Mouse (Mus musculus): ENCODE data around the gene Trim63.
"Not testable (repeated sequence)": the region's sequence is repeated elsewhere in the genome, so short reads cannot be mapped to it uniquely, and the experiment has no call there.

Trim63 gene

DNA sequence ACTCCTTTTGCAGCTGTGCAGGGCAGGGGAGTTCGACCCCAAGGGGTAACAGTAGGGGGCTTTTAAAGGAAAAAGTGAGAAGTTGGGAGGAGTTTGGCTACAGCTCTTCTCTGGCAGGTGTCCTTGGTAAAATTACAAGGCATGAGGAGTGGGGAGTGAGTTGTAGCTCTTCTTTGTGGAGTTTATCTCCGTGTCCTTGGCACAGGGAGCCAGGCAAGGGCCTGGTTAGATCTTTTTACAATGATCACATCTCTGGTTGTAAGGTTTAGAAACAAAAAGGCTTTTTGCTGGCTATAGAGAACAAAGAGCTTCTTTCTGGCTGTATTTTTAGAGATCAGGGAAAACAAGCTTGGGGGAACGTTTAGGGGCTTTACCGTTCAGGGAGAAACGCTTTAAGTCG is 26.3 kb downstream of the Trim63 start:
- DNase-seq (ENCODE audit: low spot score in 2 of 2), result not testable (repeated sequence)

DNA sequence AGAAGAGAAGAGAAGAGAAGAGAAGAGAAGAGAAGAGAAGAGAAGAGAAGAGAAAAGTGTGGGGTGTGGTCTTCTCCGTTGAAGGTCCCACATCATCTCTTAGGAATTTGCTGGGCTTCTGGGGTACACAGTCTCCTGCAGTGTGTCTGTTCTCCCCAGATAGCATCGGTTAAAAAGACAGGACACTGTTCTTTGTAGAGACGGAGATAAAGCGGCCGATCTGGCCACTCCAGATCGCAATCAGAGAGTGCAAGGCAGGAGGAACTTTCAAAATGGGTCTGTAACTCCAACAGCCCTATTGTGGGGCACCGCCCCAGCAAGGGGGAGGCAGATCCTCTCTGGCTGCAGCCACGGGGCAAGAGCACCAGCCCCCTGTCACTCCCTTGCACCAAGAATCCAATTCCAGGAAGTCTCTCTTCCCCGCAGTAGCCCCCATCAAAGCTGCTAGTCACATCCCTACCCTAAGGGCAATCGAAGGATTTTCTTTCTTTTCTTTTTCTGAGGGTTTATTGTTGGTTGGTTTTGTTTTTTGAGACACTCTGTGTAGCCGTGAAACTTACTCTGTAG is 27.4 kb downstream of the Trim63 start:
- no peak for DNase-seq (ENCODE audit: low spot score in 2 of 2)

DNA sequence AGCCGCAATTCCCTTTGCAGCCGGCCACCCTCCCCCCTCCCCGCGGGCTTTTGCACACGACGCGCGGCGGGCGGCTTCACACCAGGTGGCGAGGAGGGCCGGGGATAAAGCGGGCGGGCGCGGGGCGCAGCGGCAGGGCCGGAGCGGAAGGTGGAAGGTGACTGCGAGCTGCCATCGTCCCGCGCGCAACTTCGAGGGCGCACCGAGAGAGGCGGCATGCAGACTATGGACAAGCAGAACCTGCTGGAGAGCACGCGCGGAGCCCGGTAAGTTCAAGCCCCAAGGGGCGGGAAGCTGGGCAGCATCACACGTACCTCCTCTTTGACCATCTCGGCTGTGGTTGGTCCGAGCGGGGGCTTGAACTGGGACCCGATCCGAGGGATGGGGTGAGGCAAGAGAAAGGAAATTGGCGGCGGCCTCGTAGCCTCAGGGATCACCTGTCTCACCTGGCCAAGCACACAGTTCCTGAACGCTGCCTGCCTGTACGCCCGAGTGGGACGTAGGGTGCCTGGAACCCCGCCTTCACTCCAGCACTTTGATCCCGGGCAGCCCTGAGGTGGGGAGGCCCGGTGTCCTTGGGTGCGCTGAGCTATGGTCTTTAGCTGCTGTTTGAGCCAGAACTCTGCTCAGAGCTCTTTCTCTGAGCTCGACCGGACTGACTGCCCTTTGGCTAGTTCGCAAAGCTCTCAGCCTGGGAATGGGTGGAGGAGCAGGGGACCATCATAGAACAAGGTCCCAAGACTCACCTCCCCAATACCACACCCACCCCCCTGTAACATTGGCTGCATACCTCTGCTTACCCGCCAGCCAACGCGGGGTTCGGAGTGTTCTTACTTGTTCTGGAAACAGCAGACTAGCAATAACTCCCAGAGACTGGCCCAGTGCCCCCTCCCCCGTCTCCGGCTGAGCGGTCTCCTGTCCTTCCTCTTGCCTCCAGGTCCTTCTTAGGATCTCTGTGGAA is 28.4 kb downstream of the Trim63 start, which contains the start of gene Slc30a2:
Gene Slc30a2 (plus strand): TSS at position 111 of the 961 bp plus-strand sequence.
- DNase-seq (ENCODE audit: low spot score in 2 of 2), result no peak

DNA sequence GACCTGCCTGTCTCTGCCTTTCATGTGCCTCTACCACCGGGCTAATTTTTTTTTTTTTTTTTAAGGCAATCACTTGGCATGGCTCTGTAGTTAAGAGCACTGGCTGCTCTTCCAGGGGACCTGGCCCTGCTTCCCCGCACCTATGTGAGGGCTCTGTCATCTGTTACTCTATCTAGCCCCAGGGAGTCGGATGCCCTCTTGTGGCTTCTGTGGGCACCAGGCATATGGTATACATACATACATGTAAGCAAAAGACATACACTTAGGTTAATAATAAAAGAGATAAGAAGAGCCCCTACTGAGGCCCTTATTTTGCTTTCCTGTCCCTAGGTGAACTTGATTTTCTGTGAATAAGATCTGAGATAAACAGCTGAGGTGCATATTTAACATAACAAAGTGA is 29.7 kb downstream of the Trim63 start:
- DNase-seq (ENCODE audit: low spot score in 2 of 2), result no peak

DNA sequence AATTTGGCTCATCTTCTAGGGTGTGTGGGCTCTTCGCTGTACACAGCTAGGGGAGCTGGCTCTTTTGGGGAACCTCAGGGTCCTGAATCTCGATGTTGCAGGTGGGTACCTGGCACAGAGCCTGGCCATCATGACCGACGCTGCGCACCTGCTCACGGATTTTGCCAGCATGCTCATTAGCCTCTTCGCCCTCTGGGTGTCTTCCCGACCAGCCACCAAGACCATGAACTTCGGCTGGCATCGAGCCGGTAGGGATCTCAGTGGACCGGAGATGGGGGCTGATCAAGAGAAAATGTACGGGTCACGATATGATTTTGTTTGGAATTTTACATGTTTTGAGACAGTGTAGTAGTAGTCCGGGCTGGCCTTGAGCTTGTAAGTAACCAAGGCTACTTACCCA is 30.9 kb downstream of the Trim63 start:
- DNase-seq (ENCODE audit: low spot score in 2 of 2), result no peak

DNA sequence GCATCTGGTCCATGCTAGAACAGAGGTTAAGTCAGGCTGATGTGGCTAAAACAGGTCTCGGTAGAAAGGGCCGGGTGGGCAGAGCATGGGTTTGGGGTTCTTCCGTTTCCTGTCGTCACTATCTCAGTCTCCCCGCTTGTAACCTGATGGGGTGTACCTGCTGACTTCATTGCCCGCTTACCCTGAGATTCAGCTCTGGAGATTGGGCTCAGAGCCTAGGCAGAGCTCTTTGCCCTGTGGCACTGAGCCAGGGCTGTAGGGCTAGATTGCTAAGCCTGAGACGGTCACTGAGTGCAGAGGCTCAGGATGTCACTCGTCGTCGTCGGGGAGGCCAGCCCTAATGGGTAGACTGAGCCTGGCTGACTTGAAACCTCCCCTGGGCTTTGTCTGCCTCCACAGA is 33.2 kb downstream of the Trim63 start:
- no peak for DNase-seq (ENCODE audit: low spot score in 2 of 2)

DNA sequence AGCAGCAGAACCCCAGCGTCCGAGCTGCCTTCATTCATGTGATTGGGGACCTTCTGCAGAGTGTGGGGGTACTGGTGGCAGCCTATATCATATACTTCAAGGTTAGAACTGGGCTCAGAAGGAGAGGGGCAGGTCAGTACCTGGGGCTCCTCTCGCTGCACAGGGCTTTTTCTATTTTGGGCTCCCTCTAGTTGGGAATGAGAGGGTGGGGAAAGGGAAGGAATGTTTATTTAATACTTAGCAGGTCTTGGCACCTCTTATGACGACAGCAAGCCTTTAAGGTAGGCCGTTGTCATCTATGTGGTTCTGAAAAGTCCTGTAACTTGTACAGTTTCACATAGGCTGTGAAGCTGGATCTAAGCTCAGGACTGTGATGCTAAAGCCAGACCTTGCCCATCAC is 33.6 kb downstream of the Trim63 start:
- no peak for DNase-seq (ENCODE audit: low spot score in 2 of 2)

DNA sequence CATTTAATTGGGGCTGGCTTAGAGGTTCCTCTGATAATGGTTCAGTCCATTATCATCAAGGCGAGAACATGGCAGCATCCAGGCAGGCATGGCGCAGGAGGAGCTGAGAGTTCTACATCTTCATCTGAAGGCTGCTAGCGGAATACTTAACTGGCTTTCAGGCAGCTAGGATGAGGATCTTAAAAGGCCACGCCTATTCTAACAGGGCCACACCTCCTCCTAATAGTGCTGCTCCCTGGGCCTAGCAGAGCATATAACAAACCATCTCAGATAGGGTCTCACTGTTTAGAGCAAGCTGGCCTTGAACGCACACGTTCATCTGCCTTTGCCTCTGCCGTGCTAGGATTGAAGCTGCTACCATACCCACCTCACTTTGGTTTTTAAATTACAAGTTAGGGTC is 34.9 kb downstream of the Trim63 start:
- no peak for DNase-seq (ENCODE audit: low spot score in 2 of 2)

DNA sequence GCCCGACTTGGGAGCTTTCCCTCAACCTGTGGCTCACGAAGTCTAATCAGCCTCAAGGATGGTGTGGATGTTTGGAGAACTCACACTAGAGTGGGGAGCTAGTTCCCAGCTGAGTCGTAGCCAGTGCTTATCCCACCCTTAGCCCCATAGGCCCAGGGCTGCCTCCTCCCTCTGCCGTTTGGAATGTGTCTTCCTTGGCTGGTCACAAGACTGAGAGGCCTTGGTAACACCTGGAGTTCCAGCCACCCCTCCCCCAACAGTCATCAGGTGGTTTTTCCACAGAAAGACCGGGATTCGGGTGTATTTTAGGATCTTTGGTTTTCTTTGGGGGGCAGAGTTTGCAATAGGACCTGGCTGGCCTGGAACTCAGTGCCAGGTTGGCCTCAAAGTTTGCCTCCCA is 35.7 kb downstream of the Trim63 start:
- no peak for DNase-seq (ENCODE audit: low spot score in 2 of 2)

DNA sequence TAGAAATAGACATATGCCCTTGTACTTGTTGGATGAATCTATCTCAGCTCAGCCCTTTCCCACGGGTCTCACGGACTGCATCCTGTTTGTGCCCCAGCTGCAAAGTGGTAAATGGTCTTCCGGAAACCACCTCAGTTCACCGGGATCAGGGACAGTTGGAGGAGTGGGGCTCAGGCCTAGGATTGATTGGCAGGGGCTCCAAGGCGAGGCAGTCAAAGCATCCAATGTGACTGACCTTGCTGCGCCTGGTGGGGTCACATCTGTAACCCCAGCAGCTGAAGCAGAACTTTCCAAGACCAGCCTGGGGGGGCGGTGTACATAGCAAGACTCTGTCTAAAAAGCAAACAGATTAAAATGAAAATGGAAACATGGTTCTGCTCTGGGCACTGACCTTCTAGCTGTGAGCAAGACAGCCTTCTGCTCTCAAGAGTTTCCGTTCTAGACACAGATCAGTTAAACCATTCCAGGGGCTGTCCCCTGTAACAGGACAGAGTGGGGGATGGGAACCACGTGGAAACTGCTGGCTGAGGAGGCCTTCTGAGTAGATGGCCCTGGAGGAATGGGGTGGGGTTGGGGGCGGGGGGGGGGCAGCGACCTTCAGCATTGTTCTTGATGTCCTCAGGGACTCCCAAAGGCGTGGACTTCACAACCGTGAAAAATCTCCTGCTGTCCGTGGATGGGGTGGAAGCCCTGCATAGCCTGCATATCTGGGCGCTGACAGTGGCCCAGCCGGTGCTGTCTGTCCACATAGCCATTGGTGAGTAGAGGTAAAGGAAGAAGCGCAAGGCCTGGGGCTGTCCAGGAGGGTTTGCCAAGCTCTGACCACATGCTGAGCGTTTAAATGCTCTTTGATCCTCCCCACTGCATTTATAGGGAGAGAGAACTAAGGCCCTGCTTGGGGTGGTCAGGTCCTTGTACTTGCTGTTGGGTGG is 36.7 kb downstream of the Trim63 start:
- DNase-seq (ENCODE audit: low spot score in 2 of 2), result no peak

DNA sequence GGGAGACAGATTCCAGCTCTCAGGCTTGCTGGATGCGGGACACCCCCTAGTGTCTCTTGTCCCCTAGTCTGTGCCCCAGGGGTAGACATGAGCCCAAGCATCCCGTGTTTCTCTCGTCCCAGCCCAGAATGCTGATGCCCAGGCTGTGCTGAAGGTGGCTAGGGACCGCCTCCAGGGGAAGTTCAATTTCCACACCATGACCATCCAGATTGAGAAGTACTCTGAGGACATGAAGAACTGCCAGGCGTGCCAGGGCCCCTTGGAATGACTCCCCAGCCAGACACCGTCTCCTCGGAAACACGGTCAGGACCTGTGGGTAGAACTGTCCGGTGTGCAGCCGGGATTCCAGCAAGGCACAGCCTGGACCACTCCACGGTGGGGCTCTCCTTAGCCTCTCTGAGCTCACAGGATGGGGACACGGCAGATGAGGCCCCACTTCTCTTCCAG is 37.4 kb downstream of the Trim63 start:
- no peak for DNase-seq (ENCODE audit: low spot score in 2 of 2)

DNA sequence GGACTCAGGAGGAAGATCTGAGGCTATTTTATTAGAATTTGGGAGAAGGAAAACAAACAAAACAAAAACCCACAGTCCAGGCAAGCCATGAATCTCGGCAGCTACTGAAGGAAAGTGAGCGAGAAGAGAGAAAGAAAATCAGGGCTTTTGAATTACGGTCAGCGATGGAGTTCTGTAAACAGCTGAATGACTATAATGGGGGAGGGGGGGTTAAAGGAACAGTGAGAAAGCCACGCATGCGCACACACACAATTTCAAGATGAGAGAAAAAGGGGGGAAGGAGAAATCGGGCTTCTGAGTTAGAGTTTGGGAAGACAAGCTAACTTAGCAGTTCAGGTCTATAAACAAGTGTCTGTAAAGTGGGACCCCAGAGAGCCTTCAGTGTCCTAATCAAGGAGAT is 38.0 kb downstream of the Trim63 start:
- no peak for DNase-seq (ENCODE audit: low spot score in 2 of 2)

DNA sequence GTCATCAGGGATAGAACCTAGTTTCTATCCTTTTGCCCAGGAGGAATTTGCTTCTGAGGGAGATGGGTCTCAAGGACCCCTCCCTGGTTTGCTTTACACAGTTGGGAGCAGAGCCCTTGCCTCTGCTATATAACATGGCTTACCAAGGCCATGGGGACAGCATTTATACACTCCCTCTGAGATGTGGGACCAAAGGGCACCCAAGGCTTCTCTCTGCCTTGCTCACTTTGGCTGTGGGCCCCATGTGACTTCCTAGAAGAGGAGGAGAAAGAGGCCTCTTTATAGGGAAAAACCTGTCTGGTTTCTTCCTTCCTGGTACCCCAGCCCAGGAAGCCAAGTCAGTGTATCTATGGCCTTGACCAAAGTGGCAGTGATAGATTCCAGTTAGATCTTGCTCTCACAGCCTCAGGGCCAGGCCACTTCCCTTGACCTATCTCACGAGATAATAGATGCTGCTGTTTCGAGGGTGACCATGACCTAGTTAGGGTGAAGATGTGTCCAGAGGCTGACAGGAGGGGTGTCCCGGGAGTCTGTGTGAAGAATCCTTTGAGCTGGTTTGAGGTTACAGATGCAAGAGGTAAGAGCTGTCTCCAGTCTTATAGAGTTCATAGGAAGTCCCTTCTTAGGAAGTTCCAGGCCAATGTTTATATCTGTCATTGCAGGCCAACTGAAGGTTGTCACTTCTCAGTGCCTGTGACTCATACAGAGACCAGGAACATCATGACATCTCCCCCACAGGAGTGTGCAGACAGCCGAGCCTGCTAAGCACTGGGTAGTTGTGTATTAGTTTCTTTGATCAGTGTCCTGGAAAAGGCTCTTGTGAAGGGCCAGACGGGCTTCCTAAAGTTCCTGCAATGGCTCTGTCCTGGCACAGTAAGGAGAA is 38.8 kb downstream of the Trim63 start:
- no peak for DNase-seq (ENCODE audit: low spot score in 2 of 2)

DNA sequence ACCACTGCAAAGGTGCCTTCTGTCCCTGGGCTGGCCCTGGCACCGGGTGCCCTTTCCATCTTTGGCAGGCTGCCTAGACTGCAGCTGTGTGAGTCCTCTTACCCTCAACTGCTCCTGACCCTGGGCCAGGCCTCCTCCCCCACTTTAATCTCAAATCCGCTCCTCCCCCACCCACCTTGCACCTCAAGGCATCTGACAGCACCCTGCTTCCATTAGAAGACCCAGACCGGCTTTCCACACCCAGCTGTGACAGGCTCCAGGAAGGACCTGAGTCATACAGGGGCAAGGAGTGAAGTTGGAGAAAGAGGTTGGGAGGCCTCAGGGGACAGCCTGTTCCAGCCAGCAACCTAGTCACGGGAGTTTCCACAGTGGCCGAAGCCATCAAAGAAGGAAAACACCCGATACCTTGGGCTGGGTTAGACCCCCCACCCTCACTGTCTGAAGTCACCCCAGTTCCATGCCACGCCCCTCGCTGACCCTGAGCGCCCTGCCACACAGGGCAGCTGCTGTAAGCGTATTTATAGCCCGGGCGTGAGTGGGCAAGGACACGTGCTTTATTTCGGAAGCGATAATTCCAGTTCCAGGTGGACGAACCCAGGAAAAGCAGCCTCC is 41.0 kb downstream of the Trim63 start:
- DNase-seq (ENCODE audit: low spot score in 2 of 2), result no peak

DNA sequence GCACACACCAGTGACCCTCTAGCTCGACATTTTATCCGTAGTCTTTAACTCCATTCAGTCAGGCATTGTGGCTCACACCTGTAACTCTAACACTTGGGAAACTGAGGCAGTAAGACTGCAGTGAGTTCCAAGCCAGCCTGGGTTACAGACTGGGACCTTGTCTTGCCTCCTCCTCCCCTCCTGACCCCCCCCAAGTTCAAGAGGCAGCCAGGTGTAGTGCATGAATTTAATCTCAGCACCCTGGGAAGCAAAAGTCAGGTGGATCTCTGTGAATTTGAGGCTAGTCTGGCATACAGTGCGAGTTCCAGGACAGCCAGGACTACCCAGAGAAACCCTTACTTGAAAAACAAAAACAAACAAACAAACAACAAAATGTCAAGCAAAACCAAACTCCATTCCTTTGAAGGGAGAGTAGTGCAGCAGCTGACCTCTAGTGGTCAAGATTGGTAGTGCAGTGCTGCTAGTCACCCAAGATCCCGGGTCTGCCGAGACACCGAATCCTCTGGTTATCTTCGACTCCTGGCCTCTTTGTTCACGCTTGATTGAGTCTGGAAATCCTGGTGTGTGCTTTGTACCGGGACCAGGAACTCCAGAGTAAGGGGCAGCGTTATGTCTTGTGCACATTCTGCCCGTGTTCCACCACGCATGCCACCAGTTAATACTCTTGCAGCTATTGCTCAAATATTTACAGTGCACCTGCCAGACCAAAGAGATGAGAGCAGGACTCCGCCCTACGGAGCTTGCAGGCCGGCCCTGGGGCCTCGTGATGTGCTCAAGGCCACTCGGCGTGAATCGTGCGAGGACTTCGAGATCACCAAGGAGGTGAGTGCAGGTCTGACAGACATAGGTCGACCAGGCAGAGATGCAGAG is 41.9 kb downstream of the Trim63 start:
- DNase-seq (ENCODE audit: low spot score in 2 of 2), result peak; percentile 35 to 41

DNA sequence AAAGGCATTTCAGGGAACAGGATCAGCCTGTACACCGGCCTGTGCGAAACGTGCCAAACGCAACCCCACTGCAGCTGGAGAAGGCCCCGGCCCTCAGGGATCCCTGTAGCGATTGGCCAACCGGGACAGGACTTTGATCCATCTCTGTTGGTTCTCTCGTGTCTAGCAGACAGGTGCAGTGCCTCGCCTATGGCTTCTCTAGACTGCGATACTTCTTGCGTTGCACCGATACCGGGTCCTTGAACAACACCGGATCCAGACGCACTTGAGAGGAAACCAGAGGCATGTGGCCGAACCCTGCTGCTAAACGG is 42.5 kb downstream of the Trim63 start:
- no peak for DNase-seq (ENCODE audit: low spot score in 2 of 2)

DNA sequence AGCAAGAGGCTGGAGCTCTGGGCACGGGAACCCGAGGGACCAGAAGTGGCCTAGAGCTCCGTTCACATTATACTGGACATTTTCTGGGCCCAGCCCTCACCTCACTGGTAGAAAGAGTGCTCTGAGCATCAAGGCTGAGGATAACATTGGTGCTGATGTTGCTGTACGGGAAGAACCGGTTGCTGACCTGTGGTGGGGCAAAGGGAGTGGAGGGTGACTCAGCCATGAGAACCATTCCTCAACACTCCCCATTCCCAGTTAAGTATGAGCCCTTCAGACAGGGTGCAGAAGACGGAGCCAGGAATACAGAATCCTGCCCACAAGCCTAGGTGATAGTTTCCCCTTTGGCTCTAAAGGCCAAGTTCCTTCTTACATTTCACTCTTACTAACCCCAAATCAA is 44.7 kb downstream of the Trim63 start:
- DNase-seq (ENCODE audit: low spot score in 2 of 2), result no peak

DNA sequence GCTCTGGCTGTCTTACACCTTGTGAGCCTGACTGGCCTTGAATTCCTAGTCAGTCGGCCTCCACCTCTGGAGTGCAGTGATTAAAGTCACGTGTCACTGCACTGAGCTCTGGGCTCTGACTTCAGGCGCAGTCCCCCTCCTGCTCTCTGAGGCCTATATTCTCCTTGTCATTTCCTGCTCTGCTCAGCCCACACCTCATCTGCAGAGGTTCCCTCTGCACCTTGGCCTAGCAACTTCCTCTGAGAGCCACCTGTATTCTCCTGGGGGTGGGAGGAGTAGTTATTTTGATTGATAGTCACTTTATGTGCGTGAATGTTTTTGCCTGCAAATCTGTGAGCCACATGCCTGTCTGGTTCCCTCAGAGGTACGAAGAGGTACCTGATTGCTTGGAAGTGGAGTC is 46.3 kb downstream of the Trim63 start:
- DNase-seq (ENCODE audit: low spot score in 2 of 2), result peak; percentile 60 to 61

DNA sequence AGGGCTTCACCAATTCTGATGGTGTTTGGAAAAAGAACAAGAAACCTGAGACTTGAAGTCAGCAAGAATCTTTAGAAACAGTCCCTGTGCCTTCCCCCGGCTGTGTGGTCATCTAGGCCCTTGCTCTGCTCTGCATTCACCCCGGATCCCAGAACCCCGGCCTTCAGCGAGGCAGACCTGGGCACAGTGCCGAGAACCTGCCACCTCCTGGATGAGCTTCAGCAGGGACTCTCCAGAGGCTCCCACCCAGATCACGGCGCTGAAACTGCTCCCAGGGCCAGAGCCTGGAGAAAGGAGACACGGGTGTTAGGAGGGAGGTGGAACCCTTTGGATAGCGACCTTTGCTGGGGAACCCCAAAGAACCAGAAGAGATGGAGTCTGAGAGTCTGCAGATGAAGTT is 47.2 kb downstream of the Trim63 start:
- no peak for DNase-seq (ENCODE audit: low spot score in 2 of 2)

DNA sequence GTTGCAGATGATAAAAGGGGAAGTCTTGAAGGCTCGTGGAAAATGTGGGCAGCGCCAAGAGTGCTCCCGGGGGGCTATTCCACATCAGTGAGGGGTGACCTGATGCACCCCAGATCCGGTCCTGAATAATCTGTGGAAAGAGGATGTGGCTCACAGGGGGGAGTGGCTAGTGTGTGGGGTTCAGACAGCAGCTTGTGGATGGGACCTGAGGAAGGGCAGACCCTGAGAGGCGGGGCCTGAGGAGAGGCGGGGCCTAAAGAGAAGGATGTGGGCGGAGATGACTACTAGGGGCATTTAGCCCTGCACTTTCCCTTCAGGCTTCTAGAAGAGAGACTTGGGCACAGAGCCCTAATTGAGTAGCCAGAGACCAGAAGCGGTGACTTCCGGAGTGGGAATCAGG is 47.7 kb downstream of the Trim63 start:
- DNase-seq (ENCODE audit: low spot score in 2 of 2), result peak; percentile 81 to 87

All from spleen, postnatal 36 days (tissue).